Mouse (Mus musculus): ENCODE measurements around the gene Map3k5.

GRCm38 (mm10) chr10:20058031-20058430 lies 123.8 kb downstream of the Map3k5 start:
- no peak for TF ChIP-seq GATA1 (IDR thresholded peaks at IDR 0.05; ENCODE audit: low read depth, low read length)
- TF ChIP-seq MAFK (IDR thresholded peaks at IDR 0.05; ENCODE audit: borderline replicate concordance, low read depth, low read length): no peak
- TF ChIP-seq USF1 (IDR thresholded peaks at IDR 0.05; ENCODE audit: low read depth, low read length): no peak
- no peak for TF ChIP-seq ZKSCAN1 (IDR thresholded peaks at IDR 0.05; ENCODE audit: low read depth, low read length)
- no peak for TF ChIP-seq RCOR1 (IDR thresholded peaks at IDR 0.05; ENCODE audit: low read depth, low read length)
- TF ChIP-seq CTCF (IDR thresholded peaks at IDR 0.05 in 2 of 3, conservative IDR thresholded peaks at IDR 0.05 in 1 of 3; ENCODE audit: control insufficient read depth in 1 of 3, insufficient read depth in 1 of 3, low read depth in 2 of 3, low read length in 3 of 3, poor library complexity in 1 of 3, severe bottlenecking in 1 of 3): no peak
- no peak for TF ChIP-seq SIN3A (IDR thresholded peaks at IDR 0.05; ENCODE audit: low read length)
- TF ChIP-seq CHD2 (IDR thresholded peaks at IDR 0.05; ENCODE audit: low read length): no peak
- no peak for TF ChIP-seq ETS1 (IDR thresholded peaks at IDR 0.05; ENCODE audit: low read depth, low read length)
- no peak for TF ChIP-seq MYC (IDR thresholded peaks at IDR 0.05; ENCODE audit: low read depth, low read length)
